Mouse (Mus musculus) limb, embryonic 14.5 days (tissue): Measurements from ENCODE around the gene Hps5. TPM values are rescaled to one million over a fixed set of nuclear protein-coding genes. Genes with fewer than 3 reads are reported as not detected.
"Not testable (repeated sequence)": the region's sequence is repeated elsewhere in the genome, so short reads cannot be mapped to it uniquely, and the experiment has no call there.

Experiments
- ATAC-seq: fragments of 200-750 bp; cut with Nextera tagmentation; 2 replicates; pipeline ENCODE4 v1.8.0; 2017; ENCODE audit warnings: low read depth, moderate number of reproducible peaks, moderate TSS enrichment; ENCODE audit not compliant: low FRiP score
- DNase-seq: peaks from one replicate; pipeline ENCODE4 v3.0.0-alpha.2; 2015; ENCODE audit warnings: low spot score
- H3K27ac ChIP-seq: fragments of 300-500 bp; sonication (generic); replicated peaks from 2 replicates; pipeline ENCODE4 v1.5.1; 2014; ENCODE audit warnings: low read depth, mild to moderate bottlenecking, low read length, moderate library complexity, mixed read lengths
- H3K27me3 ChIP-seq: fragments of 300-500 bp; sonication (generic); 2 replicates; pipeline ENCODE4 v1.6.1; 2014; ENCODE audit warnings: low read length, mixed read lengths; ENCODE audit not compliant: control insufficient read depth, insufficient read depth
- H3K36me3 ChIP-seq: fragments of 300-500 bp; sonication (generic); 2 replicates; pipeline ENCODE4 v1.6.1; 2014; ENCODE audit warnings: mild to moderate bottlenecking, low read length, moderate library complexity, mixed read lengths; ENCODE audit not compliant: control insufficient read depth, insufficient read depth
- H3K4me1 ChIP-seq: fragments of 300-500 bp; sonication (generic); 2 replicates; pipeline ENCODE4 v1.6.1; 2014; ENCODE audit warnings: antibody characterized with exemption, low read length, mixed read lengths; ENCODE audit not compliant: control insufficient read depth, insufficient read depth
- H3K4me2 ChIP-seq: fragments of 300-500 bp; sonication (generic); replicated peaks from 2 replicates; pipeline ENCODE4 v1.6.1; 2014; ENCODE audit warnings: low read depth, mild to moderate bottlenecking, low read length, moderate library complexity; ENCODE audit not compliant: severe bottlenecking
- H3K4me3 ChIP-seq: fragments of 300-500 bp; sonication (generic); replicated peaks from 2 replicates; pipeline ENCODE4 v1.5.1; 2014; ENCODE audit warnings: low read length
- H3K9ac ChIP-seq: fragments of 300-500 bp; sonication (generic); 2 replicates; pipeline ENCODE4 v1.6.1; 2014; ENCODE audit warnings: mild to moderate bottlenecking, low read depth, low read length, moderate library complexity; ENCODE audit not compliant: severe bottlenecking
- H3K9me3 ChIP-seq: fragments of 300-500 bp; sonication (generic); 2 replicates; pipeline ENCODE4 v1.6.1; 2016; ENCODE audit warnings: low read length; ENCODE audit not compliant: control insufficient read depth
- POLR2A ChIP-seq: fragments of 200-500 bp; IDR thresholded peaks from 2 replicates; pipeline ENCODE4 v1.8.0; 2012; ENCODE audit warnings: inconsistent platforms, mild to moderate bottlenecking, moderate library complexity, borderline replicate concordance; ENCODE audit not compliant: insufficient read depth, insufficient read length; ENCODE audit errors: extremely low read depth
- WGBS: fragments of 180-500 bp; shearing (Covaris S2); extraction: QIAGEN DNeasy Blood & Tissue Kit; methylation state at CpG from one replicate; pipeline ENCODE4 v1.1.7; 2014; 5-methylcytosine and 5-hydroxymethylcytosine counted together
- polyA plus RNA-seq, 2 experiments: library from polyadenylated mRNA; depleted of rRNA in 1 of 2; stranded (reverse) in 1 of 2; unstranded in 1 of 2; fragments of >200 nt; fragmentation: Nextera tagmentation in 1 of 2; extraction: Ambion mirVana in 1 of 2; gene quantifications; 2 replicates each; pipeline versions ENCODE4 v1.2.1 to v1.2.3; 2012 to 2014

Gene Hps5
- polyA plus RNA-seq, 2 experiments: 20.6 to 34.2 TPM

DNA sequence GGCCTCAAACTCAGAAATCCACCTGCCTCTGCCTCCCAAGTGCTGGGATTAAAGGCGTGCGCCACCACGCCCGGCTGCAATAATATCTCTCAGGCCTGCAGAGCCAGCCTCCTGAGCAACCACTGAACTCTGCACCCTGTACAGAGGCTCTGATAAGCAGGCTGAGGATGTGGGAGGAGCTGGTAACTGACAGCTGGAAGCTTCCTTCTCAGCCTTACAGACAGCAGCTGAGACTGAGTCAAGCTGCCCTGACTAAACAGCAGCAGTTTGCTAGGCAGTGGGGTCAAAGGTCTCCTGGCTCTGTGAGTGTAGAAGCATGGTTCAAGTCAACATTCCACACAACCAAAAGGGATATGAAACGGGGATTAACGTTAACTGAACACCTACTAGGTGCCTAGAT, 37.4 kb upstream of the Hps5 start:
- peaks cover 5% of the 10 kb centered on the region; the same call in 1 of the 2 replicates for H3K4me1 ChIP-seq
- no peak for TF ChIP-seq POLR2A
- DNase-seq (no peak), ATAC-seq (no peak)
- H3K9ac ChIP-seq: no peak overlapping the region
- H3K27me3 ChIP-seq: no peaks in the 10 kb centered on the region
- H3K4me2 ChIP-seq: no peak overlapping the region
- H3K36me3 ChIP-seq: no peaks in the 10 kb centered on the region
- WGBS: 77% methylated on average over 6 of the region's 6 CpGs
- H3K9me3 ChIP-seq: no peaks in the 10 kb centered on the region
- H3K27ac ChIP-seq: no peak overlapping the region
- H3K4me3 ChIP-seq: no peak overlapping the region

DNA sequence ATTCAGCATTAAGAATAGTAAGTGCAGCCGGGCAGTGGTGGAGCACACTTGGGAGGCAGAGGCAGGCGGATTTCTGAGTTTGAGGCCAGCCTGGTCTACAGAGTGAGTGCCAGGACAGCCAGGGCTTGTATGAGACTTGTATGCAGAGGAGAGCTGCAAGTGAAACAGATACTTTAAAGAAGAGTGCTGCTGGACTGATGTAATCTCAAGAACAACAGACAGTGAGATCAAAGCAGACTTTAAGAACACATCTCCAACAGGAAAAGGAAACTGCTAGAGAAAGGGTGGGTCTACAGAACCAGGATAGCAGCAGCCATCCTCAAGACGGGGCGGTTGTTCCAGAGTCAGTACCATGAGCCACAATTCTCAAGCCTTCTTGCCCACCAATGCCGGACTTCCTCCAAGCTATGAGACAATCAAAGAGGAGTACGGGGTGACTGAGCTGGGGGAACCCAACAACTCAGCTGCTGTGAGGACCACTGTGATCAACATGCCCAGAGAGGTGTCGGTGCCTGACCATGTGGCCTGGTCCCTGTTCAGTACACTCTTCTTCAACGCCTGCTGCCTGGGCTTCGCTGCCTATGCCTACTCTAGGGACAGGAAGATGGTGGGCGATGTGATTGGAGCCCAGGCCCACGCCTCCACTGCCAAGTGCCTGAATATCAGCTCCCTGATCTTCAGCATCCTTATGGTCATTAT, 36.4 kb upstream of the Hps5 start:
- not testable (repeated sequence) for H3K36me3 ChIP-seq, H3K9ac ChIP-seq, DNase-seq, H3K4me1 ChIP-seq, ATAC-seq, H3K9me3 ChIP-seq, H3K27ac ChIP-seq, H3K4me3 ChIP-seq, H3K27me3 ChIP-seq, H3K4me2 ChIP-seq
- WGBS: 92% methylated on average over 11 of the region's 11 CpGs

DNA sequence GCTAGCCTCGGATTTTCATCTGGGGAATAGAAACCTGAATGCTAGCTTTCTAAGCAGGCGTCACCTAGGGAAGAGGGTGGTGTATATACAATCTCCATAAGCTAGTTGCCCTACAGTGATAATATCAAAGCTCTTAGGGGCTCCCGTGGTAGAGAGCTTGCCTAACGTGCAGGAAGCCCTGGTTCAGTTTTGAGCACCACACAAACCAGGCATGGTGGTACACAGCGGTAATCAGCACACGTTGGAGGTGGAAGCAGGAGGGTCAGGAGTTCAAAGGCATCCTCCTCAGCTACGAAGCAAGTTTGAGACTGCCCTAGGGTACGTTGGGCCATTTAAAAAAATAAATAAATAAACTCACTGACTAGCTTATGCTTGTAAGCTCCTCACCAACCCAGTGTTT, 35.8 kb upstream of the Hps5 start:
- 74% methylated on average over 8 of the region's 8 CpGs for WGBS
- DNase-seq (no peak), ATAC-seq (no peak)
- no peak overlapping the region for H3K4me3 ChIP-seq
- H3K9me3 ChIP-seq: no peaks in the 10 kb centered on the region
- no peaks in the 10 kb centered on the region for H3K36me3 ChIP-seq
- TF ChIP-seq POLR2A: no peak
- no peak overlapping the region for H3K4me2 ChIP-seq
- H3K9ac ChIP-seq: no peak overlapping the region
- no peaks in the 10 kb centered on the region for H3K27me3 ChIP-seq
- H3K27ac ChIP-seq: no peak overlapping the region
- H3K4me1 ChIP-seq: no peaks in the 10 kb centered on the region

DNA sequence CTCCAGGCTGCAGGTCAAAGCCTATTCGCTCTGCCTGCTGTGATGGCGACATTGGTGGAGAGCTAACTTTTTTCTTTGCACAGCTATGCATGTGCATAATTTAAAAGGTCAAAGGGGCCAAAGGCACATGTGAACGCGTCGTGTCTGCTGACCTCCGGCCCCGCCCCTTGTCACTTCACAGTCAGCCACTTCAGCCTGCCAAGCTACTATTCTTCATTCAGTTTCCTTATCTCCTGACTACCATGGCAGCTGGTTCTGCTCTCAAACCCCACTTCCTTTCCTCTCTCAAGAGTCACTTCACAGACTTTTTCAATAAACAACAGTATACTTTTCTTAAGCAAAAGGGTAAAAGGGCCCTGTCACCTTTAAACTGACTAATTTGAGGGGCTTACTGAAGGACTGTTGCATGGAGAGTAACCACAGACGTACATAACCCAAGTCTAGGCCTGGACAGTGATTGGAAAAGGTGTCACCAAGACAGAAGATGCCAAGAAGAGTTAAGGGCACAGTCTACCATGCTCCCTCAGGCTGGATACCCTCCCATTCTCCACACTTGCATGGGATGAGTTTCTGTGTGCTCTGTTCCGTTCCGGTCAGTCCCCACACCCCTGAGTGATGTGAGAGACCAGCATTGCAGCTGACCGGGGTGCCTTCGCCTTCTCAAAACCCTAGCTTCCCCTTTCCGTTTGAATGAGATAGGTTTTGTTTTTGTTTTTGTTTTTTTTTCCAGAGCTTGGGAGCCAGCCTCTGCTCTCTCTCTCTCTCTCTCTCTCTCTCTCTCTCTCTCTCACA, 35.1 kb upstream of the Hps5 start:
- Histone ChIP-seq H3K9ac (no peak overlapping the region), H3K27ac (no peak overlapping the region), H3K4me1 (no peaks in the 10 kb centered on the region), H3K27me3 (no peaks in the 10 kb centered on the region), H3K9me3 (no peaks in the 10 kb centered on the region), H3K4me3 (no peak overlapping the region), H3K36me3 (no peaks in the 10 kb centered on the region), H3K4me2 (no peak overlapping the region)
- DNase-seq (no peak), ATAC-seq (no peak)
- no peak for TF ChIP-seq POLR2A
- WGBS: 57% methylated on average over 13 of the region's 13 CpGs

DNA sequence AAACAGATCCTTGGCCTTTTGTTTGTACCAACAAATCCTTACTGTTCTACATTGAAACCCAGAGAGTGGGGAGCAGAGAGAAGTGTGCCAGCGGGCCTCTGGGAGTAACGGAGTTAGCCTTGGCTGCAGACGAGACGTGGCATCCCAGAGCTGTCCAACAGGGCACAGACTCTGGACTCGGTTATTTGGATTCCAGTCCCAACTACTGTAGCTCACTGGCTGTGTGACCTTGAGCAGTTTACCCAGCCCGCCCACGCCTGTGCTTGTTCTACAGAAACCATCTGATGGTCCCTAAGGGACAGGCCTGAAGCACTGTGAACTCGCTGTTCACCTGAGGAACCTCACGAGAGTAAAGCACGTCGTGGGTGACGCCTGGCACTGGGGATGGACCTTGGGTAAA, 34.0 kb upstream of the Hps5 start:
- DNase-seq (no peak), ATAC-seq (no peak)
- TF ChIP-seq POLR2A: no peak
- Histone ChIP-seq H3K27me3 (no peaks in the 10 kb centered on the region), H3K9ac (no peak overlapping the region), H3K36me3 (no peaks in the 10 kb centered on the region), H3K4me3 (no peak overlapping the region), H3K27ac (no peak overlapping the region), H3K4me1 (no peaks in the 10 kb centered on the region), H3K9me3 (no peaks in the 10 kb centered on the region), H3K4me2 (no peak overlapping the region)
- WGBS: 88% methylated on average over 12 of the region's 12 CpGs
